Mouse (Mus musculus): ENCODE measurements around the gene Pola2.

Pola2 gene

GRCm38 (mm10) chr19:5963883-5964562 is at the start of gene Pola2:
Gene Pola2 (minus strand): TSS chr19:5964202.
- peak; percentile 94 for DNase-seq (ENCODE audit: low read depth, low spot score)

DNA sequence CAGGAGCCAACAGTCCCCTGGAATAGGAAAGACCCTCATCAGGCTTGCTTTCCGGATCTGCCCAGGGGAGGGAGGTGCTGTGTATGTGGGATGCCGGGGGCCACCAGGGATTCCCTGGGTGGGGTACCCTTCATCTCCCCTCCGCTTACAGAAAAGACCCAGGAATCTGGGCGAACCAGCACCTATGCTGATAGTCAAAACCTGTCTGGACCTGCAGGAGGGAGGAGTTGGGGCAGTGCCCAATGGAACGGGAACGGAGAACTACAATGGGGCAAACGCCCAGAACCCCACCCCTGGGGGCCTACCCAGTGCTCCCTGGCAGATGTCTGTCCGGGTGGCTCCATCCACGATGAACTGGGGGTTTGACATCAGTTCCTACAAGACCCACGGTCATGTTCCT is 49.7 kb upstream of the Pola2 start:
- no peak for DNase-seq (ENCODE audit: low read depth, low spot score)

DNA sequence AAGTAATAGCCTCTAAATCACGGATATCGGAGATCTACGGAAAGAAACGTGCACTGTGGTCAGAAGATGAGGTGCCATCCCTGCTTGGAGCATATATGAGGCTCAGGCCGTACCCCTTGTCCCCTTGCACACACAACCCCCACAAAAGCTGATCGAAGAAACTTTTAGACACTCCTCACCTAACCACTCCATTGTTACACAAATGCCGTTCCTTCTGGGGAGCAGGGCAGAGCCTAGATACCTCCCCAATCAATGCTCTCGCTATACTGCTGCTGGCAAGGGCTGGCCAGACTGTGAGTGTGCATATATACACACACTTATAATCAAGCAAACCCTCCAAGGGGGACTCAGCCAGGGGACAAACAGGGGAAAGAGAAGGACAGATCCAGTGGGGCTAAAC is 45.1 kb upstream of the Pola2 start:
- DNase-seq (ENCODE audit: low read depth, low spot score): no peak

DNA sequence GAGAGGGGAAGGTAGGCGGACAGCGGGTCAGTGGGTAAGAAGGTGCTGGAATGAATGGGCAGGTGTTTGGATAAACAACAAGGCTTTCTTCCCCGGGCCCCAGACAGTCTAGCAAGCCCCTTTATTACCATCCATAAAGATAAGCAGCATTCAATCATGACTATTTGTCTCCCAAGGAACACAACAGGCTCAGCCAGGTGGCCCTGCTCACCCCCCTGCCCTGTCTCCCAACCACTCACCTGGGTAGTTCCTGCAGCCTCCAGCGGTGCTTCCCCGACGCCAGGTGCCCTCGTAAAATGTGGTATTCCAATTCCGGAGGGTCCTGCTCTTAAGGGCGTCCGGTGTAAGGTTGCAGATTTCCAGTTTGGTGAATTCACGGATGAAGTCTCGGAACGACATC is 43.0 kb upstream of the Pola2 start:
- DNase-seq (ENCODE audit: low read depth, low spot score): no peak

DNA sequence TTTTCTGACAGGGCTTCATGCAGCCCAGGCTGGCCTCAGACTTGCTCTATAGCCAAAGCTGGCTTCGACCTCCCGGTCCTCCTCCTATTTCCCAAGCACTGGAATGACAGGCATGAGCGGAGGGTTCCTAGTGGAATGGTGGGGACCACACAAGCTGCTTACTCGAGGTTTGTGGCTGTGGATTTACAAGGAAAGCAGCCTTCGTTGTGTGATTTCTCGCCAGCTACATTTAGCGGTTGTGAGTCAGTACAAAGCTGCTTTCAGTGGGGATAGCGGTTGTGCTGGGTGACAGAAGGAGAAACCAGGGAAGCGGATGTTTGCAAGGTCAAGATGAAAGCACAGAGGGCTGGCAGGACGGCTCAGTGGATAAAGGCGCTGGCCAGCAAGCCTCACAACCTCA is 41.5 kb upstream of the Pola2 start:
- no peak for DNase-seq (ENCODE audit: low read depth, low spot score)

- no peak for DNase-seq (ENCODE audit: low read depth, low spot score)
These were observed 36.0 kb upstream of the Pola2 start for GRCm38 (mm10) chr19:5999969-6000368.

DNA sequence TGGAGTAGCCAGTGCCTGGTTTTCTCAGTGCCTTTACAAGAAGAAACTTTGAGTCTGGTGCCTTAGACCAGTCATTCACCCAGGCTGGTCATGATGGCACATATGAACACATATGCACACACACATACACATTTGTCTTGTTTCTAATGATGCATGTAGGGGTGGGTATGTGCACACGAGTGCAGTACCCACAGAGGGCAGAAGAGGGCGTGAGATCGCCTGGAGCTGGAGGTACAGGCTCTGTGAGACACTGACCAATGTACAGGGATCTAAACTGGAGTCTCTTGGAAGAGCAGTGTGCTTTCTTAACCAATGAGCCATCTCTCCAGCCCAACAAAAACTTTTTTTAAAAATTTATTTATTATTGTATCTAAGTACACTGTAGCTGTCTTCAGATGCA is 34.2 kb upstream of the Pola2 start:
- DNase-seq (ENCODE audit: low read depth, low spot score): peak; percentile 40

DNA sequence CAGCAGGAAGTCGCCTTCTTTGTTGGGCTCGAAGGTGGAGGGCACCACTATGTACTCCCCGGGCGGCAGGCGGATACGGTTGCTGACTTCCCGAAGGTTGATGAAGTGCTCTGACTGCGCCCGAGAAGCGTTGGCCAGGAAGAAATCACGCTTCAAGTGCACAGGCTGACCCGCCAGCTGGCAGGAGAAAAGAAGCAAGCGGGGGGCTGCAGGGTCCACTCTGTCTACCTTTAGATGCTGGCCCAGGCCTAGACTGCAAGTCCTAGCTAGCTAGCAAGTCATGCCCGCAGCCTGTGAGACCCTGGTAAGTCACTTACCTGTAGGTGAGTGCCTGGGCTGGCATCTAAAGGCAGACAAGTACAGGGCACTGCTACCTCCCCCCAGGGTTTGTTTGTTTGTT is 30.7 kb upstream of the Pola2 start:
- DNase-seq (ENCODE audit: low read depth, low spot score): no peak

DNA sequence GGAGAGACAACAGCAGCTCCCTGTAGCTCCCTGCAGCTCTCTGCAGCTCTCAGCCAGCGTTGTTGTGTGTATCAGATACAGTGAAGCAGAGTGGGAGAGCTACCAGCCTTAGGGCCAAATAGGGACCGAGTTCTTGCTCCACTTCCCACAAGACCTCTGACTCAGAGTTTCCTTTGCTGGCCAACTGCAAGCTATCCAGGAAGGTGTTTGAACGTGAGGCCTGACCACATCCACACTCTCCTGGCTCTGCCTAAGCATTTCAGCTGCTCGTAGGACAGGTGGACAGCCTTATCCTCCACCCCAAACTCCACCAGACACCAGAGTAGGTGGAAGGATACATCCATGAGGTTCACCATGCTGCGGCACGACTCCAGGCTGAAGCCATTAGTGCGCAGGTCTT is 28.0 kb upstream of the Pola2 start:
- no peak for DNase-seq (ENCODE audit: low read depth, low spot score)

DNA sequence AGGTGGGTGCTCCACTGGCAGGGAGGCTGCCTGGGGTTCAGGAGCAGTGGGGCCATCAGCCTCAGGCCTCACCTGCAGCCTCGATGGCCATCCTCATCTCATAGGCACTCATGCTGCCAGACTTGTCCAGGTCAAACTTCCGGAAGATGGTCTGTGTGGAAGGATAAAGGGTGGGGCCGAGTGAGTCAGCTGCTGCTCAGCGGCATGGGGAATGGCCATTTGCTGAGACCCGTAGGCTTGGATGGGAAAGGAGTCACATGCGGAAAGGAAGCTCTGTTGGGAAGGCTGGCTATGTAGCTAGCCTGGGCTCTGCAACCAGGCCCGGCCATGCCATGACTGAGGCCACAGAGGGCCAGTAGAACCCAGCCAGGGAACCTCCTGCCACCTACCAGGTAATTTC is 27.5 kb upstream of the Pola2 start:
- no peak for DNase-seq (ENCODE audit: low read depth, low spot score)

- no peak for DNase-seq (ENCODE audit: low read depth, low spot score)
These were observed 26.9 kb upstream of the Pola2 start for GRCm38 (mm10) chr19:5990921-5991320.

GRCm38 (mm10) chr19:5990033-5990432 is 26.0 kb upstream of the Pola2 start:
- DNase-seq (ENCODE audit: low read depth, low spot score): no peak

GRCm38 (mm10) chr19:5989585-5989984 is 25.6 kb upstream of the Pola2 start:
- DNase-seq (ENCODE audit: low read depth, low spot score): no peak

DNA sequence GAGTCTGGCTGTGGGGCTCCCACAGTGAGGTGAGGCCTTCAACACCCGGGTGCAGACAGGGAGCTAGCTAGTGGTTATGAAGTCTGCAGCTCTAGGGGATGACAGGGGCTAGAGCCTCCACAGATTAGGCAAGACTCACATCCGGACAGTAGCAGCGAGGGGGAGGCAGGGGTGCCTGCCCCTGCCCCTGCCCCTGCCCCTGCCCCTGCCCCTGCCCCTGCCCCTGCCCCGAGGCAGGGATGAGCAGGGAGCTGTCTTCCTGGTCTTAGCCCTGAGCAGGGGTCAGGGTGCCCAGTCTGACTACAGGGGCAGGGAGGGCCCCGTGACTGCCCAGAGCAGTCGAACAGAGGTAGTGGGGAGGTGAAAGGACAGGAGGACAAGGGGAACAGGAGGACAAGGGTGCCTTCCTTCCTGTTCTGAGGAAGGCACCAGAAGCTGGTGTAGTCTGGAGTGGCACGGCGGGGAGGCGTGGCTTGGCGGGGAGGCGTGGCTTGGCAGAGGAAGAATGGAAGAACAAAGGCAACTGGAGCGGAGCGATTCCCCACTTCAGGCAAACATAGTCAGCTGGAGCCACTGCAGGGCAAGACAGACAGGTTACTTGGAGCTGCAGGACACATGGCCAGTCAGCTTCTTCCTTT is 24.9 kb upstream of the Pola2 start:
- DNase-seq (ENCODE audit: low read depth, low spot score): peak; percentile 51

GRCm38 (mm10) chr19:5988027-5988814 is 24.2 kb upstream of the Pola2 start:
- no peak for DNase-seq (ENCODE audit: low read depth, low spot score)

DNA sequence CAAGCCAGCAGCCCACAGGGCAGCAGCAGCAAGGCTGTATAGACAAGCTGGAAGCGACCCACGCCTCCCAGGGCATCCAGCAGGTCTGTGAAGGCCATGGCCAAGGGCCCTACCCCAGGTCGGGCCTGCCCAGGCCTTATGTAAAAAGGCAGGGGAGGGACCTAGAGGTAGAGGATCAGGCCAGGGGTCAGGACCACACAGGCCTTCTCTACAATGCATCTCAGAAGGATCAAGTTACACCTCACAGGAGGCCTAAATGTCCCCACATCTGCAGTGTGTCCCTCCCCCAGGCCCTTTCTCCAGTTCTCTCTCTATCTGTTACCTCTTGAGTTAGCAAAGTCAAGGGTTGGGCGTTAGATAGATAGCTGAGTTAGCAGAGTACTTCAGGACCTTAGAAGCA is 22.0 kb upstream of the Pola2 start, which contains the start of gene Slc22a20:
Slc22a20 (minus strand) TSS at position 101 of the 400 bp plus-strand sequence.
- DNase-seq (ENCODE audit: low read depth, low spot score): no peak

GRCm38 (mm10) chr19:5980477-5980876 is 16.5 kb upstream of the Pola2 start:
- no peak for DNase-seq (ENCODE audit: low read depth, low spot score)

DNA sequence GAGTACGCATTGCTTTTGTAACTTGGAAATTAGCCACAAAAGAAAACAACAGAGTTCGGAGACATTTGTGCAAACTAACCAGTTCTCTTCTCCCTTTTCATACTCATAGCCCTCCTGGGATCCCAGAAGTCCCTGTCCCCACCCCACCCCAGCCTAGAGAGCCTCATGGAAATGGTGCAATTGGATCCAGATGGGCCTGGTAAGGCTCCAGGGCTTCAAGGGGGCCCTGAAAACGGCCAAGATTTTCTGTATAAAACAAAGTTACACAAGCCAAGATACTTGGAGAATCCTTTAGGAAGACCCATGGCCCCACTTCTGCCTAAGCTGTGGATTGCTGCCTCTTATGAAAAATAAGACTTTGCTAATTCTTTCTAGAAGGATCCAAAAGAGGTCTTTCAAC is 13.7 kb upstream of the Pola2 start:
- no peak for DNase-seq (ENCODE audit: low read depth, low spot score)

DNA sequence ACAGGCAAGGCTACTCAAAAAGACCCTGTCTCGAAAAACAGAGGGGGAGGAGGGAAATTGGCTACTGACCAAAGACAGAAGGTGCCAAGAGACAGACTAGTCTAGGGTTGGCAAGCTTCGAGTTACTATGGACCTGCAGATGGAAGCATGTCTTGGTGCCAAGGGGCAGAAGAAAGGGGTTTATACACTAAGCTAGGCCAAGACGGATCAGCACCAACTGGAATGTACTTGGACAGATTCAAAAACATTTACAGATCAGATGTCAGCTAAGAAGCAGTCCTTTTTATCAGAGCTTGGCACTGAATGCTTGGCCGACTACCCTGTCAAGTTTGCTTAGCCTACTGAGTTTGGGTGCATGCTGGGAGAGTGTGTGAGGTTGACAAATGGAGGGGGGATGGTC is 11.7 kb upstream of the Pola2 start:
- DNase-seq (ENCODE audit: low read depth, low spot score): no peak

GRCm38 (mm10) chr19:5975112-5975511 is 11.1 kb upstream of the Pola2 start:
- DNase-seq (ENCODE audit: low read depth, low spot score): no peak

DNA sequence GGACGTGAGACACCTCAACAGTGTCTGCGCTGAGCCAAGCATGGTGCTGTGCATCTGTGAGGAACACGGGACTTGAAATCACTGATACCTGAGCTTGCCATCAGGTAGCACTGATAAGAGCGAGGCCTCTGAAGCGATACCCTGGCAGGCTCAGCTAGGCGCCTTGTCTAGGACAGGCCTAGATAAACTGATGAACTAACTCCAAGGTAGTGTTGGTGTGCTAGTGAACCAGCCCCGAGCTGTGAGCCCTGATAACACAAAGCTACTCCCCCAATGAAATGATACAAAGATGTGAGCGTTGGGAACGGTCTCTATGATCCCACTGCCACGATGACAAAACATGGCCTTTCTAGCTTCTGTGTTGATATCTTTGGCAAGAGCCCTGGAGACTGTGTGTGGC is 3.7 kb upstream of the Pola2 start:
- DNase-seq (ENCODE audit: low read depth, low spot score): no peak

DNA sequence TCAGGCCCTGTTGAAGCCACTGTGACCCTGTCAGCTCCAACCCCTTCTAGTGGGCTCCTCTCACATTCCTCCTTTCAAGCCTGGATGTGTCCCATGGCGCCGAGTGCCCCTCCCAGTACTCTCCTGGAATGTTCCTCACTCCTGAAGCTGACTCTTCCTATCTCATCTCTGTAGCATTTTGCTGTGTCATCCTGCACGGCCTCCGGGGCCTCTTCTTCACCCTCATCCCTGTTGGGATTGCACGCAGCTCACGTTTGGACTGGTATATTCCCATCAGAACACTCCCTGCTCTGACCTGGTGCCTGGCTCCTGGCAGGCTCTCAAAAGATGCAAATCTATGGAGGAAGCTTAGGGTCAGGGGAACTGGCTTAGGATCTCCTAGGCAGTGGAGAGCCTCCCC is 2.8 kb upstream of the Pola2 start:
- no peak for DNase-seq (ENCODE audit: low read depth, low spot score)

DNA sequence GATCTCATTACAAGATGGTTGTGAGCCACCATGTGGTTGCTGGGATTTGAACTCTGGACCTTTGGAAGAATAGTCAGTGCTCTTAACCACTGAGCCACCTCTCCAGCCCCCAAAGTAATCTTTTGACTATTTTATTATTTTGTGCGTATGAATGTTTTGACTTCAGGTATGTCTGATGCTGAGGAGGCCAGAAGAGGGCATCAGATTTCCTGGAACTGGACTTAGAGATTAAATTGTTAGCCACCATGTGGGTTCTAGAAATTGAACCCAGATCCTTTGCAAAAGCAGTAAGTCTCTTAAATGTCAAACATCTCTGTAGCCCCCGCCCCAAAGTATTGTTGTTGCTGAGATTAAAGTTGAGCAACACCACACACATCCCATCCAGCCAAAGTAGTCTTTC is 1.9 kb upstream of the Pola2 start:
- no peak for DNase-seq (ENCODE audit: low read depth, low spot score)

Measured in CD4-positive, CD25-positive, alpha-beta regulatory T cell, adult 2 months (primary cell).